10 mouse cellular contexts compared by ENCODE assay signal in genomic region chr2:106942451-106942850, GRCm38 (mm10). TPM values are rescaled to one million over a fixed set of nuclear protein-coding genes. Genes with fewer than 3 reads are reported as not detected.
DNase-seq lines count a peak whose midpoint lies in the region; TF ChIP-seq lines count a peak whose summit lies in the region.
"Had no signal": no experiment of that assay in that cellular context is flagged by ENCODE, and none has a peak within 500 bp of the region (broad histone marks: within the 10 kb centered on the region; RNA-seq: fewer than 3 reads in every experiment).

No protein-coding gene starts in this region.

- H3K4me1 ChIP-seq in kidney, adult 2 months (ENCODE audit: control insufficient read depth, insufficient read depth, low read length), result no peaks in the 10 kb centered on the region; the same call in 1 of the 2 replicates
- H3K4me1 ChIP-seq: embryonic facial prominence, embryonic 12.5 days; liver, embryonic 13.5 days had no signal

- DNase-seq in kidney, adult 2 months, result peak; percentile 44
- no peak for DNase-seq in kidney, postnatal 4 days
- DNase-seq in urinary bladder, postnatal 14 days (ENCODE audit: low spot score), result peak; percentile 24
- DNase-seq in urinary bladder, adult 18-20 months (ENCODE audit: low spot score in 2 of 2), result no peak
- peak; percentile 53 to 66 for DNase-seq in cerebellum, adult 18-20 months
- DNase-seq in gastrocnemius, postnatal 4 days (ENCODE audit: low spot score in 2 of 2), result no peak
- DNase-seq in gastrocnemius, postnatal 25 days, result no peak
- DNase-seq: liver, embryonic 13.5 days had no signal

- no peak for TF ChIP-seq CTCF in kidney, adult 2 months (conservative IDR thresholded peaks at IDR 0.05; ENCODE audit: insufficient read depth, insufficient read length, low read depth, low read length)

- no peak overlapping the region for H3K4me3 ChIP-seq in kidney, adult 2 months (ENCODE audit: insufficient read depth, low read depth, low read length)
- H3K4me3 ChIP-seq: embryonic facial prominence, embryonic 12.5 days; hindbrain, embryonic 15.5 days; liver, embryonic 13.5 days had no signal

- H3K27ac ChIP-seq in kidney, adult 2 months (ENCODE audit: insufficient read depth, low read depth, low read length), result no peak overlapping the region
- H3K27ac ChIP-seq: embryonic facial prominence, embryonic 12.5 days; hindbrain, embryonic 15.5 days; liver, embryonic 13.5 days had no signal

- H3K27me3 ChIP-seq in kidney, adult 2 months (replicated peaks; ENCODE audit: control insufficient read depth, insufficient read depth, low read length), result no peaks in the 10 kb centered on the region
- H3K27me3 ChIP-seq: embryonic facial prominence, embryonic 12.5 days; hindbrain, embryonic 15.5 days; liver, embryonic 13.5 days had no signal

- TF ChIP-seq POLR2A in kidney, adult 2 months (IDR thresholded peaks at IDR 0.05; ENCODE audit: low read depth, low read length), result no peak

- no peaks in the 10 kb centered on the region for H3K36me3 ChIP-seq in kidney, adult 2 months (ENCODE audit: control insufficient read depth, insufficient read depth, low read length)
- H3K36me3 ChIP-seq: embryonic facial prominence, embryonic 12.5 days; hindbrain, embryonic 15.5 days; liver, embryonic 13.5 days had no signal

- WGBS in kidney, adult 2 months, result 82% methylated on average over 1 of the region's 1 CpGs

RNA-seq across cellular contexts. Expression of gene Arl14ep, which starts 31.8 kb away (rescaled TPM):
- polyA plus RNA-seq in kidney, adult 2 months (2012; rRNA removed), result 5.7 and 6.7 TPM in 2 replicates
- total RNA-seq in gastrocnemius, postnatal 4 days (2021), result 10 to 100 TPM; 16.5 to 20.6 TPM
- total RNA-seq in gastrocnemius, postnatal 25 days (2021), result 1 to 10 TPM; 7.1 to 7.9 TPM

Comparison
In these comparisons a context has a peak if more than half of its experiments do, and no peak if none do; other contexts are left out.
1. DNase-seq: peak in kidney, adult 2 months (single experiment), urinary bladder, postnatal 14 days (single experiment) and cerebellum, adult 18-20 months (2 of 2); none in kidney, postnatal 4 days (0 of 2), urinary bladder, adult 18-20 months (0 of 2), gastrocnemius, postnatal 4 days (0 of 2) and gastrocnemius, postnatal 25 days (single experiment).